Mouse (Mus musculus) small intestine, adult 2 months (tissue): ENCODE results near the gene Ep400. TPM values are rescaled to one million over a fixed set of nuclear protein-coding genes. Genes with fewer than 3 reads are reported as not detected.

Experiments
- H3K27ac ChIP-seq: fragments of 200-500 bp; 2 replicates; pipeline ENCODE4 v1.5.1; 2012; ENCODE audit warnings: low read depth, low read length, control low read depth, inconsistent platforms; ENCODE audit not compliant: insufficient read depth
- H3K27me3 ChIP-seq: fragments of 200-500 bp; 2 replicates; pipeline ENCODE4 v1.6.1; 2012; ENCODE audit warnings: mild to moderate bottlenecking, moderate library complexity, low read length, inconsistent platforms; ENCODE audit not compliant: control insufficient read depth, insufficient read depth
- H3K36me3 ChIP-seq: fragments of 200-500 bp; 2 replicates; pipeline ENCODE4 v1.6.1; 2012; ENCODE audit warnings: mild to moderate bottlenecking, low read length, control low read depth, inconsistent platforms; ENCODE audit not compliant: control insufficient read depth, insufficient read depth
- H3K4me1 ChIP-seq: fragments of 200-500 bp; 2 replicates; pipeline ENCODE4 v1.6.1; 2012; ENCODE audit warnings: low read length, inconsistent platforms, mixed read lengths; ENCODE audit not compliant: control insufficient read depth, insufficient read depth, insufficient read length
- H3K4me3 ChIP-seq: fragments of 200-500 bp; 2 replicates; pipeline ENCODE4 v1.5.1; 2012; ENCODE audit warnings: low read depth, mild to moderate bottlenecking, control low read depth, inconsistent platforms, low read length, moderate library complexity
- CTCF ChIP-seq: fragments of 200-500 bp; IDR thresholded peaks from 2 replicates; pipeline ENCODE4 v1.5.1; 2012; ENCODE audit warnings: low read depth, mild to moderate bottlenecking, control low read depth, inconsistent platforms, low read length, moderate library complexity, mixed read lengths; ENCODE audit not compliant: insufficient replicate concordance, insufficient read length; ENCODE audit errors: extremely low read depth
- POLR2A ChIP-seq: fragments of 200-500 bp; IDR thresholded peaks from 2 replicates; pipeline ENCODE4 v1.6.1; 2012; ENCODE audit warnings: low read depth, mild to moderate bottlenecking, control low read depth, inconsistent platforms, low read length, moderate library complexity
- WGBS: fragments of 180-500 bp; shearing (Covaris S2); methylation state at CpG from one replicate; pipeline ENCODE4 v1.1.7; 2018; 5-methylcytosine and 5-hydroxymethylcytosine counted together
- polyA plus RNA-seq: library from polyadenylated mRNA; depleted of rRNA; stranded (reverse); fragments of >200 nt; gene quantifications from 2 replicates; pipeline ENCODE4 v1.2.3, GENCODE M21; 2012

Ep400 gene
- polyA plus RNA-seq, 1 experiment = 45.0 TPM

GRCm38 (mm10) chr5:110806154-110806553 lies 35.6 kb upstream of the Ep400 start:
- Histone ChIP-seq H3K27ac (no peak overlapping the region), H3K4me1 (peaks cover 11% of the 10 kb centered on the region), H3K36me3 (peaks cover 1% of the 10 kb centered on the region; the same call in 1 of the 2 replicates), H3K4me3 (no peak overlapping the region), H3K27me3 (no peaks in the 10 kb centered on the region)
- 82% methylated on average over 4 of the region's 4 CpGs for WGBS
- TF ChIP-seq POLR2A (no peak), CTCF (no peak)

- H3K27me3 ChIP-seq = no peaks in the 10 kb centered on the region
- peaks cover 1% of the 10 kb centered on the region; the same call in 1 of the 2 replicates for H3K36me3 ChIP-seq
- TF ChIP-seq POLR2A (no peak), CTCF (no peak)
- WGBS = 73% methylated on average over 7 of the region's 7 CpGs
- H3K27ac ChIP-seq = no peak overlapping the region
- peaks cover 15% of the 10 kb centered on the region for H3K4me1 ChIP-seq
- H3K4me3 ChIP-seq = no peak overlapping the region
These were observed 33.7 kb upstream of the Ep400 start for GRCm38 (mm10) chr5:110804012-110804743.

- Histone ChIP-seq H3K4me3 (no peak overlapping the region), H3K36me3 (peaks cover 8% of the 10 kb centered on the region), H3K27ac (no peak overlapping the region), H3K27me3 (no peaks in the 10 kb centered on the region), H3K4me1 (peaks cover 10% of the 10 kb centered on the region; the same call in 1 of the 2 replicates)
- TF ChIP-seq CTCF (no peak), POLR2A (no peak)
These were observed 32.3 kb upstream of the Ep400 start for GRCm38 (mm10) chr5:110802809-110803208.

GRCm38 (mm10) chr5:110802186-110802585 lies 31.7 kb upstream of the Ep400 start:
- peaks cover 11% of the 10 kb centered on the region; the same call in 1 of the 2 replicates for H3K4me1 ChIP-seq
- 49% methylated on average over 4 of the region's 4 CpGs for WGBS
- TF ChIP-seq POLR2A (no peak), CTCF (no peak)

DNA sequence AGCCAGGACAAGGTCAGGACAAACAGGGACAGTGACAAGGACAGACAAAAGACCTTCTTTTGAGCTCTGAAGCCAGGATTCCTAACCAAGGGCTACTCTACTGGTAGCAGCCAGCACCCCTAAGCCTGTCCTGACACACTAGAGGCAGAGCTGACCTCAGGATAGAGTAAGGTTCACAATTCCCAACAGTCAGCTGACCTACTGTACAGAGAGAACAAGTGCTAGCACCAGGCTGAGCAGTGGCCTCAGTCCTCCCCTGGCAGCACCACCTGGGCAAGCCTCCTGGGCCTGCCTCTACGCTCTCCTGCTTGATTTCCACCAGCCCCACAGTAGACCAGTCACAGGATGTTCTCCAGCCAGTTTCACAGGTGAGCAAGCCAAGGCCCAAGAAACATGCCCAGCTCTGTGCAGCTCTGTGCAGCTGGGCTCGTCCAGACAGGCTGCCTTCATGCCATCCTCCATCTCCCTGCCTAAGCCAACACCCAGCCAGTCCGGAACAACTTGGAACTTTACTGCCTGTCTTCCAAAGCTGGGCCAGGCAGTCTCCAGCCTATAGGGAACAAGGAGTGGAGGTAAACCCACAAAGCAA lies 30.6 kb upstream of the Ep400 start:
- H3K4me3 ChIP-seq = no peak overlapping the region
- no peaks in the 10 kb centered on the region for H3K27me3 ChIP-seq
- WGBS = 71% methylated on average over 3 of the region's 3 CpGs
- H3K36me3 ChIP-seq = peaks cover 12% of the 10 kb centered on the region
- H3K27ac ChIP-seq = no peak overlapping the region
- peaks cover 11% of the 10 kb centered on the region; the same call in 1 of the 2 replicates for H3K4me1 ChIP-seq
- TF ChIP-seq POLR2A (no peak), CTCF (no peak)

More at GRCm38 (mm10) chr5:110802186-110802585, 31.7 kb upstream of the Ep400 start:
- Histone ChIP-seq H3K27me3 (no peaks in the 10 kb centered on the region), H3K27ac (no peak overlapping the region), H3K4me3 (no peak overlapping the region), H3K36me3 (peaks cover 9% of the 10 kb centered on the region)

GRCm38 (mm10) chr5:110797696-110798095 lies 27.2 kb upstream of the Ep400 start:
- H3K36me3 ChIP-seq = peaks cover 42% of the 10 kb centered on the region
- H3K4me1 ChIP-seq = peaks cover 11% of the 10 kb centered on the region; the same call in 1 of the 2 replicates
- H3K27me3 ChIP-seq = no peaks in the 10 kb centered on the region
- WGBS = 33% methylated on average over 4 of the region's 4 CpGs
- no peak overlapping the region for H3K4me3 ChIP-seq
- TF ChIP-seq CTCF (no peak), POLR2A (no peak)
- H3K27ac ChIP-seq = no peak overlapping the region

GRCm38 (mm10) chr5:110794363-110794762 lies 23.8 kb upstream of the Ep400 start:
- Histone ChIP-seq H3K36me3 (peaks cover 72% of the 10 kb centered on the region), H3K27ac (no peak overlapping the region), H3K27me3 (no peaks in the 10 kb centered on the region), H3K4me1 (peaks cover 7% of the 10 kb centered on the region; the same call in 1 of the 2 replicates), H3K4me3 (no peak overlapping the region)
- 88% methylated on average over 7 of the region's 7 CpGs for WGBS
- TF ChIP-seq CTCF (no peak), POLR2A (no peak)
